Mouse (Mus musculus) neural tube, embryonic 14.5 days (tissue): ENCODE data around the gene Tnfaip2. TPM values are rescaled to one million over a fixed set of nuclear protein-coding genes. Genes with fewer than 3 reads are reported as not detected.

Experiments
- ATAC-seq: fragments of 200-750 bp; cut with Nextera tagmentation; 2 replicates; pipeline ENCODE4 v1.8.0; 2017; ENCODE audit warnings: low read depth, mild to moderate bottlenecking, moderate TSS enrichment, moderate library complexity
- H3K27ac ChIP-seq: fragments of 300-500 bp; sonication (generic); 2 replicates; pipeline ENCODE4 v1.5.1; 2014; ENCODE audit warnings: low read depth, mild to moderate bottlenecking, control low read depth, low read length, moderate library complexity, mixed read lengths
- H3K27me3 ChIP-seq: fragments of 300-500 bp; sonication (generic); 2 replicates; pipeline ENCODE4 v1.6.1; 2014; ENCODE audit warnings: low read length; ENCODE audit not compliant: control insufficient read depth, insufficient read depth
- H3K36me3 ChIP-seq: fragments of 300-500 bp; sonication (generic); 2 replicates; pipeline ENCODE4 v1.6.1; 2014; ENCODE audit warnings: low read length, mixed read lengths; ENCODE audit not compliant: control insufficient read depth, insufficient read depth
- H3K4me1 ChIP-seq: fragments of 300-500 bp; sonication (generic); 2 replicates; pipeline ENCODE4 v1.6.1; 2014; ENCODE audit warnings: low read length; ENCODE audit not compliant: control insufficient read depth, insufficient read depth
- H3K4me2 ChIP-seq: fragments of 300-500 bp; sonication (generic); 2 replicates; pipeline ENCODE4 v1.6.1; 2014; ENCODE audit warnings: mild to moderate bottlenecking, low read depth, low read length, control low read depth
- H3K4me3 ChIP-seq: fragments of 300-500 bp; sonication (generic); 2 replicates; pipeline ENCODE4 v1.5.1; 2014; ENCODE audit warnings: low read depth, low read length, control low read depth, mixed read lengths
- H3K9ac ChIP-seq: fragments of 300-500 bp; sonication (generic); replicated peaks from 2 replicates; pipeline ENCODE4 v1.6.1; 2014; ENCODE audit warnings: low read depth, mild to moderate bottlenecking, control low read depth, low read length, mixed read lengths
- H3K9me3 ChIP-seq: fragments of 300-500 bp; sonication (generic); 2 replicates; pipeline ENCODE4 v1.6.1; 2016; ENCODE audit warnings: low read length; ENCODE audit not compliant: control insufficient read depth
- WGBS: fragments of 180-500 bp; shearing (Covaris S2); extraction: QIAGEN DNeasy Blood & Tissue Kit; methylation state at CpG from one replicate; pipeline ENCODE4 v1.1.7; 2014; 5-methylcytosine and 5-hydroxymethylcytosine counted together
- polyA plus RNA-seq: library from polyadenylated mRNA; unstranded; fragments of >200 nt; fragmentation: Nextera tagmentation; extraction: Ambion mirVana; gene quantifications from 2 replicates; pipeline ENCODE4 v1.2.1, GENCODE M21; 2014

Gene Tnfaip2
- polyA plus RNA-seq, result 0.81 TPM in 1 of 2 replicates, not detected in the other

GRCm38 (mm10) chr12:111442309-111443010 lies at the start of gene Tnfaip2:
Tnfaip2 (plus strand) TSS chr12:111442469.
- H3K27me3 ChIP-seq, result peaks cover 65% of the 10 kb centered on the region
- no peaks in the 10 kb centered on the region for H3K9me3 ChIP-seq
- H3K4me3 ChIP-seq, result peak within 1 kb of the TSS; percentile 20
- peak within 1 kb of the TSS; percentile 50 for H3K4me2 ChIP-seq
- H3K27ac ChIP-seq, result no peak within 1 kb of the TSS
- no peaks in the 10 kb centered on the region for H3K36me3 ChIP-seq
- peak; percentile 56; the same call in 1 of the 2 replicates for ATAC-seq
- H3K4me1 ChIP-seq, result peaks cover 13% of the 10 kb centered on the region
- WGBS, result under 1% methylated on average over 48 of the region's 48 CpGs
- H3K9ac ChIP-seq, result no peak within 1 kb of the TSS

- Histone ChIP-seq H3K36me3 (no peaks in the 10 kb centered on the region), H3K4me3 (no peak overlapping the region), H3K27me3 (no peaks in the 10 kb centered on the region), H3K4me2 (no peak overlapping the region), H3K27ac (no peak overlapping the region), H3K9me3 (no peaks in the 10 kb centered on the region), H3K9ac (no peak overlapping the region), H3K4me1 (no peaks in the 10 kb centered on the region)
- no peak for ATAC-seq
- 84% methylated on average over 6 of the region's 6 CpGs for WGBS
Measured at GRCm38 (mm10) chr12:111394008-111394407, 48.3 kb upstream of the Tnfaip2 start.

- Histone ChIP-seq H3K36me3 (no peaks in the 10 kb centered on the region), H3K9ac (no peak overlapping the region), H3K27ac (no peak overlapping the region), H3K4me3 (no peak overlapping the region), H3K9me3 (no peaks in the 10 kb centered on the region), H3K27me3 (no peaks in the 10 kb centered on the region), H3K4me1 (no peaks in the 10 kb centered on the region), H3K4me2 (no peak overlapping the region)
- 78% methylated on average over 5 of the region's 5 CpGs for WGBS
- ATAC-seq, result no peak
Measured at GRCm38 (mm10) chr12:111396997-111397396, 45.3 kb upstream of the Tnfaip2 start.

GRCm38 (mm10) chr12:111401454-111402184 lies 40.6 kb upstream of the Tnfaip2 start:
- Histone ChIP-seq H3K36me3 (no peaks in the 10 kb centered on the region), H3K27me3 (peaks cover 5% of the 10 kb centered on the region), H3K4me1 (no peaks in the 10 kb centered on the region), H3K9ac (no peak overlapping the region), H3K27ac (no peak overlapping the region), H3K4me2 (no peak overlapping the region), H3K4me3 (no peak overlapping the region), H3K9me3 (no peaks in the 10 kb centered on the region)
- peak; percentile 84 for ATAC-seq
- WGBS, result 23% methylated on average over 15 of the region's 15 CpGs

GRCm38 (mm10) chr12:111404880-111405279 lies 37.4 kb upstream of the Tnfaip2 start:
- Histone ChIP-seq H3K27me3 (peaks cover 14% of the 10 kb centered on the region), H3K9me3 (no peaks in the 10 kb centered on the region), H3K36me3 (no peaks in the 10 kb centered on the region), H3K4me1 (0 out of 2 replicates have a peak, but pooled peaks cover 5% of the 10 kb centered on the region), H3K9ac (no peak overlapping the region), H3K27ac (no peak overlapping the region), H3K4me2 (no peak overlapping the region), H3K4me3 (no peak overlapping the region)
- ATAC-seq, result no peak
- WGBS, result 52% methylated on average over 10 of the region's 10 CpGs

- Histone ChIP-seq H3K36me3 (no peaks in the 10 kb centered on the region), H3K9ac (no peak within 1 kb of the TSS), H3K4me1 (0 out of 2 replicates have a peak, but pooled peaks cover 5% of the 10 kb centered on the region), H3K27ac (no peak within 1 kb of the TSS), H3K4me2 (peak within 1 kb of the TSS; percentile 26; the same call in 1 of the 2 replicates), H3K27me3 (peaks cover 17% of the 10 kb centered on the region), H3K9me3 (no peaks in the 10 kb centered on the region), H3K4me3 (no peak within 1 kb of the TSS)
- WGBS, result 3% methylated on average over 20 of the region's 24 CpGs
- ATAC-seq, result no peak
Measured at GRCm38 (mm10) chr12:111406622-111407021, 35.6 kb upstream of the Tnfaip2 start, which contains the start of gene Lbhd2. Lbhd2 (plus strand) TSS chr12:111406809.

- ATAC-seq, result no peak
- H3K4me3 ChIP-seq, result no peak overlapping the region
- H3K36me3 ChIP-seq, result no peaks in the 10 kb centered on the region
- H3K4me2 ChIP-seq, result no peak overlapping the region
- no peaks in the 10 kb centered on the region for H3K9me3 ChIP-seq
- 0 out of 2 replicates have a peak, but pooled peaks cover 5% of the 10 kb centered on the region for H3K4me1 ChIP-seq
- H3K27me3 ChIP-seq, result peaks cover 17% of the 10 kb centered on the region
- H3K9ac ChIP-seq, result no peak overlapping the region
- 6% methylated on average over 5 of the region's 5 CpGs for WGBS
- no peak overlapping the region for H3K27ac ChIP-seq
Measured at GRCm38 (mm10) chr12:111409583-111409982, 32.7 kb upstream of the Tnfaip2 start.

- 0 out of 2 replicates have a peak, but pooled peaks cover 5% of the 10 kb centered on the region for H3K4me1 ChIP-seq
- 76% methylated on average over 8 of the region's 8 CpGs for WGBS
Measured at GRCm38 (mm10) chr12:111411631-111412355, 30.5 kb upstream of the Tnfaip2 start.

More at GRCm38 (mm10) chr12:111411631-111412355, 30.5 kb upstream of the Tnfaip2 start:
- ATAC-seq, result no peak
- H3K4me2 ChIP-seq, result no peak overlapping the region
- no peak overlapping the region for H3K4me3 ChIP-seq
- no peaks in the 10 kb centered on the region for H3K9me3 ChIP-seq
- no peaks in the 10 kb centered on the region for H3K36me3 ChIP-seq
- H3K27me3 ChIP-seq, result peaks cover 10% of the 10 kb centered on the region
- H3K27ac ChIP-seq, result no peak overlapping the region
- no peak overlapping the region for H3K9ac ChIP-seq
